Mouse (Mus musculus) MEL (cell line): ENCODE results near the gene Cenpt. TPM values are rescaled to one million over a fixed set of nuclear protein-coding genes. Genes with fewer than 3 reads are reported as not detected.

ENCODE experiments used
- DNase-seq: peaks from one replicate; pipeline ENCODE4 v3.0.0; 2011; ENCODE audit warnings: low read depth, low spot score
- H3K27ac ChIP-seq: 2 replicates; pipeline ENCODE4 v1.5.1; 2012; ENCODE audit warnings: low read depth, mild to moderate bottlenecking, control low read depth, low read length, moderate library complexity; ENCODE audit not compliant: control insufficient read depth
- H3K27me3 ChIP-seq, 2 experiments: fragments of 150-350 bp in 1 of 2; sonication (generic) in 1 of 2; 2 replicates each; pipeline ENCODE4 v1.6.1; 2012; ENCODE audit warnings: low read length in 2 of 2, mild to moderate bottlenecking in 2 of 2, improper control_type of control experiment in 1 of 2, moderate library complexity in 1 of 2; ENCODE audit not compliant: insufficient read depth in 2 of 2, control insufficient read depth in 1 of 2
- H3K36me3 ChIP-seq, 2 experiments: 2 replicates each; pipeline ENCODE4 v1.6.1; 2012 to 2014; ENCODE audit warnings: low read length in 2 of 2, improper control_type of control experiment in 1 of 2, inconsistent platforms in 1 of 2, mild to moderate bottlenecking in 1 of 2; ENCODE audit not compliant: insufficient read depth in 2 of 2, control insufficient read depth in 1 of 2
- H3K4me1 ChIP-seq, 2 experiments: fragments of 150-350 bp in 1 of 2; sonication (generic) in 1 of 2; 2 replicates each; pipeline ENCODE4 v1.6.1; 2012; ENCODE audit warnings: low read length in 2 of 2, improper control_type of control experiment in 1 of 2, mild to moderate bottlenecking in 1 of 2; ENCODE audit not compliant: insufficient read depth in 2 of 2, control insufficient read depth in 1 of 2
- H3K4me3 ChIP-seq, 2 experiments: fragments of 150-350 bp in 1 of 2; sonication (generic) in 1 of 2; 2 replicates each; pipeline ENCODE4 v1.5.1; 2012; ENCODE audit warnings: low read depth in 2 of 2, low read length in 2 of 2, mild to moderate bottlenecking in 2 of 2, moderate library complexity in 2 of 2, control low read depth in 1 of 2, improper control_type of control experiment in 1 of 2; ENCODE audit not compliant: control insufficient read depth in 1 of 2, insufficient read depth in 1 of 2
- H3K79me2 ChIP-seq: 2 replicates; pipeline ENCODE4 v1.6.1; 2012; ENCODE audit warnings: mild to moderate bottlenecking, low read length, moderate library complexity; ENCODE audit not compliant: control insufficient read depth, poor library complexity, insufficient read depth
- H3K9ac ChIP-seq: 2 replicates; pipeline ENCODE4 v1.6.1; 2012; ENCODE audit warnings: low read depth, mild to moderate bottlenecking, control low read depth, low read length, moderate library complexity; ENCODE audit not compliant: control insufficient read depth, poor library complexity, severe bottlenecking
- H3K9me3 ChIP-seq: fragments of 150-350 bp; sonication (generic); replicated peaks from 2 replicates; pipeline ENCODE4 v1.6.1; 2012; ENCODE audit warnings: mild to moderate bottlenecking, low read length, improper control_type of control experiment, moderate library complexity; ENCODE audit not compliant: insufficient read depth
- CHD1 ChIP-seq: IDR thresholded peaks from 2 replicates; pipeline ENCODE4 v1.6.1; 2012; ENCODE audit warnings: low read depth, mild to moderate bottlenecking, inconsistent platforms, low read length, improper control_type of control experiment
- CHD2 ChIP-seq: IDR thresholded peaks from 2 replicates; pipeline ENCODE4 v1.6.1; 2011; ENCODE audit warnings: low read length, improper control_type of control experiment
- EP300 ChIP-seq, 2 experiments: IDR thresholded peaks; 2 replicates each; pipeline ENCODE4 v1.6.1; 2011; ENCODE audit warnings: improper control_type of control experiment in 2 of 2, low read length in 2 of 2, low read depth in 1 of 2, mild to moderate bottlenecking in 1 of 2
- ETS1 ChIP-seq: IDR thresholded peaks from 2 replicates; pipeline ENCODE4 v1.6.1; 2012; ENCODE audit warnings: low read depth, mild to moderate bottlenecking, inconsistent platforms, low read length, improper control_type of control experiment, moderate library complexity
- GATA1 ChIP-seq: IDR thresholded peaks from 2 replicates; pipeline ENCODE4 v1.6.1; 2011; ENCODE audit warnings: low read depth, low read length, improper control_type of control experiment
- HCFC1 ChIP-seq: IDR thresholded peaks from 2 replicates; pipeline ENCODE4 v1.6.1; 2012; ENCODE audit warnings: low read depth, mild to moderate bottlenecking, inconsistent platforms, low read length, improper control_type of control experiment, moderate library complexity
- MAX ChIP-seq: IDR thresholded peaks from 2 replicates; pipeline ENCODE4 v1.6.1; 2011; ENCODE audit warnings: low read length, improper control_type of control experiment
- MYB ChIP-seq: IDR thresholded peaks from 2 replicates; pipeline ENCODE4 v1.6.1; 2011; ENCODE audit warnings: mild to moderate bottlenecking, low read depth, low read length, improper control_type of control experiment
- NRF1 ChIP-seq: IDR thresholded peaks from 2 replicates; pipeline ENCODE4 v1.6.1; 2014; ENCODE audit warnings: low read depth, mild to moderate bottlenecking, inconsistent platforms, low read length, improper control_type of control experiment, moderate library complexity; ENCODE audit not compliant: poor library complexity, insufficient read depth, severe bottlenecking
- POLR2AphosphoS2 ChIP-seq: IDR thresholded peaks from 2 replicates; pipeline ENCODE4 v1.6.1; 2011; ENCODE audit warnings: low read length, improper control_type of control experiment
- RCOR1 ChIP-seq: IDR thresholded peaks from 2 replicates; pipeline ENCODE4 v1.6.1; 2012; ENCODE audit warnings: low read depth, mild to moderate bottlenecking, inconsistent platforms, low read length, improper control_type of control experiment
- SIN3A ChIP-seq: IDR thresholded peaks from 2 replicates; pipeline ENCODE4 v1.6.1; 2012; ENCODE audit warnings: low read length, improper control_type of control experiment, inconsistent platforms
- TAL1 ChIP-seq: IDR thresholded peaks from 2 replicates; pipeline ENCODE4 v1.6.1; 2012; ENCODE audit warnings: mild to moderate bottlenecking, inconsistent platforms, low read length, moderate library complexity, mixed read lengths
- TBP ChIP-seq: IDR thresholded peaks from 2 replicates; pipeline ENCODE4 v1.8.0; 2011; ENCODE audit warnings: low read depth, low read length, improper control_type of control experiment
- UBTF ChIP-seq: IDR thresholded peaks from 2 replicates; pipeline ENCODE4 v1.6.1; 2012; ENCODE audit warnings: low read depth, mild to moderate bottlenecking, inconsistent platforms, low read length, improper control_type of control experiment, moderate library complexity, borderline replicate concordance; ENCODE audit not compliant: insufficient read depth
- USF1 ChIP-seq: IDR thresholded peaks from 2 replicates; pipeline ENCODE4 v1.6.1; 2014; ENCODE audit warnings: low read depth, mild to moderate bottlenecking, inconsistent platforms, low read length, improper control_type of control experiment, moderate library complexity
- USF2 ChIP-seq, 2 experiments: IDR thresholded peaks; 2 replicates each; pipeline ENCODE4 v1.6.1; 2011 to 2012; ENCODE audit warnings: improper control_type of control experiment in 2 of 2, low read length in 2 of 2, borderline replicate concordance in 1 of 2, inconsistent platforms in 1 of 2, low read depth in 1 of 2, mild to moderate bottlenecking in 1 of 2; ENCODE audit not compliant: insufficient read depth in 1 of 2
- ZKSCAN1 ChIP-seq: IDR thresholded peaks from 2 replicates; pipeline ENCODE4 v1.6.1; 2012; ENCODE audit warnings: low read depth, mild to moderate bottlenecking, inconsistent platforms, low read length, improper control_type of control experiment, moderate library complexity
- ZNF384 ChIP-seq: IDR thresholded peaks from 2 replicates; pipeline ENCODE4 v1.6.1; 2012; ENCODE audit warnings: low read depth, mild to moderate bottlenecking, inconsistent platforms, low read length, improper control_type of control experiment
- polyA plus RNA-seq, 2 experiments: library from polyadenylated mRNA; stranded (reverse) in 1 of 2; unstranded in 1 of 2; fragments of >175 nt in 1 of 2; fragments of >200 nt in 1 of 2; gene quantifications; 2 replicates each; pipeline versions ENCODE4 v1.2.1 to v1.2.4; 2012; ENCODE audit warnings: low replicate concordance in 2 of 2, low read depth in 1 of 2; ENCODE audit not compliant: insufficient read length in 2 of 2, insufficient read depth in 1 of 2, missing spikeins in 1 of 2
- total RNA-seq: library from RNA; depleted of rRNA; stranded (reverse); fragments of 300-350 nt; gene quantifications from 2 replicates; pipeline ENCODE4 v1.2.3, GENCODE M21; 2012

Cenpt gene
- total and polyA plus RNA-seq, 3 experiments, result 14.2 to 26.5 TPM; not detected in 1

GRCm38 (mm10) chr8:105846678-105847077, 6.4 kb downstream of the Cenpt start:
- TF ChIP-seq TBP (no peak), USF2 (IDR thresholded peaks at IDR 0.05; ENCODE audit: borderline replicate concordance in 1 of 2, insufficient read depth in 1 of 2, low read depth in 1 of 2, low read length in 2 of 2) (no peak), USF1 (no peak), ZKSCAN1 (no peak)
- no peak overlapping the region for H3K27ac ChIP-seq
- peaks cover 0 to 5% of the 10 kb centered on the region in 2 experiments; a peak in 2 of 4 replicates for H3K4me1 ChIP-seq
- H3K4me3 ChIP-seq, result no peak overlapping the region
- H3K27me3 ChIP-seq, result no peaks in the 10 kb centered on the region
- DNase-seq, result no peak
- H3K9me3 ChIP-seq, result no peaks in the 10 kb centered on the region
- peaks cover 4% of the 10 kb centered on the region for H3K79me2 ChIP-seq
- peaks cover 0 to 4% of the 10 kb centered on the region in 2 experiments; a peak in 2 of 4 replicates for H3K36me3 ChIP-seq
- H3K9ac ChIP-seq, result no peak overlapping the region

GRCm38 (mm10) chr8:105839209-105839608, 13.9 kb downstream of the Cenpt start:
- Histone ChIP-seq H3K9me3 (no peaks in the 10 kb centered on the region), H3K9ac (no peak overlapping the region), H3K27ac (no peak overlapping the region), H3K36me3 (no peaks in the 10 kb centered on the region), H3K79me2 (no peaks in the 10 kb centered on the region), H3K27me3 (no peaks in the 10 kb centered on the region), H3K4me1 (0 out of 4 replicates have a peak, but pooled peaks cover 0 to 8% of the 10 kb centered on the region in 2 experiments), H3K4me3 (no peak overlapping the region)
- peak; percentile 39 for DNase-seq
- TF ChIP-seq GATA1, result peak; percentile 62
- no peak for TF ChIP-seq RCOR1
- TF ChIP-seq ETS1, result 0 out of 2 replicates have a peak, but pooled peaks have one; percentile 18
- TF ChIP-seq EP300 (IDR thresholded peaks at IDR 0.05; ENCODE audit: low read depth in 1 of 2, low read length in 2 of 2), result peak in 1 of 2 experiments; percentile 27; a peak in 1 of 4 replicates
- no peak; the same call in 1 of the 2 replicates for TF ChIP-seq ZNF384
- no peak for TF ChIP-seq CHD2

- DNase-seq, result no peak
- no peak for TF ChIP-seq CHD1
- no peak for TF ChIP-seq POLR2AphosphoS2
- no peak for TF ChIP-seq ZNF384
- no peak for TF ChIP-seq MAX
- no peak for TF ChIP-seq ETS1
- TF ChIP-seq MYB, result no peak
- no peak for TF ChIP-seq SIN3A
- TF ChIP-seq NRF1, result no peak
- no peak for TF ChIP-seq HCFC1
- TF ChIP-seq RCOR1, result no peak
- TF ChIP-seq UBTF, result no peak
- TF ChIP-seq TAL1, result no peak
- H3K4me1 ChIP-seq, result 0 out of 4 replicates have a peak, but pooled peaks cover 0 to 8% of the 10 kb centered on the region in 2 experiments
Measured at GRCm38 (mm10) chr8:105836991-105837390, 16.1 kb downstream of the Cenpt start.

More at GRCm38 (mm10) chr8:105836991-105837390, 16.1 kb downstream of the Cenpt start:
- H3K27ac ChIP-seq, result no peak overlapping the region
- no peaks in the 10 kb centered on the region for H3K27me3 ChIP-seq
- no peaks in the 10 kb centered on the region for H3K9me3 ChIP-seq
- no peak overlapping the region for H3K4me3 ChIP-seq
- no peak overlapping the region for H3K9ac ChIP-seq
- H3K36me3 ChIP-seq, result no peaks in the 10 kb centered on the region
- no peaks in the 10 kb centered on the region for H3K79me2 ChIP-seq
